Mouse (Mus musculus): Measurements from ENCODE around the gene Melk.

Melk gene

GRCm38 (mm10) chr4:44326721-44327120 lies 26.0 kb downstream of the Melk start:
- no peak for DNase-seq (ENCODE audit: low read depth, low spot score)

DNA sequence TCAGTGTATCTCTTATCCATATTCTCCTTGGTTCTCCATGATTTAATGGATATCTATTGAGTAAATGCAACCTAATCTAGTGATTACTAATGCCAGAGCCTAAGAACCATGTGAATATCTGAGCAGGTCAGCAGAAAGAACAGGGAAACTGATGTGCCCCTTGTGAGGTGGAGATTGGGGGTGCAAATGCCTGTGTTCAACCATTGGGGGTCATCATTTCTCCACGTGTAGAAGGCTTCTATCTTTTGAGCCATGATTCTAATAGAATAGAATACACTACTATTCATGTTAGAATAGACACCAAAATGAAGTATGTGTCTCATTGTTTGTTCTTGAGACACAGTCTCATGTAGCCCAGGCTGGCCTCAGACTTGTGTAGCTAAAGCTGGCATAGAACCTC lies 27.3 kb downstream of the Melk start:
- no peak for DNase-seq (ENCODE audit: low read depth, low spot score)

DNA sequence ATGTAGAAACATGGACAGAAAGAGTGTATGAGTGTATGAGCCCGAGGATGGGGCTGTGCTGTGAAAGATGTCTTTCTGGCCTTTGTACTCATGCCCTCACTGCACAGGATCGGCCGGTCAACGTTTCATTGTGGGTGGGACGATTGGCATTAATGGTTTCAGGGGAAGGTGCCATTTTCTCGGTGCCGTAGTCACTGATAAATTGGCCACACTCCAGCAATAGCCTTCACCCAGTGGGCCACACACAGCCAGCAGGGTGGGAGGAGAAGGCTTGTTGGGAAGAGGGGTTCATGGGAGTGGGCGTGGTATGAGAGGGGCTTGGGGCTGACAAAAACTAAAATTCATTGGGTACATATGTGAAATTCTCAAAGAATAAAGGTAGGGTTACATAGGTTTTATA lies 34.3 kb downstream of the Melk start:
- DNase-seq (ENCODE audit: low read depth, low spot score) = no peak

DNA sequence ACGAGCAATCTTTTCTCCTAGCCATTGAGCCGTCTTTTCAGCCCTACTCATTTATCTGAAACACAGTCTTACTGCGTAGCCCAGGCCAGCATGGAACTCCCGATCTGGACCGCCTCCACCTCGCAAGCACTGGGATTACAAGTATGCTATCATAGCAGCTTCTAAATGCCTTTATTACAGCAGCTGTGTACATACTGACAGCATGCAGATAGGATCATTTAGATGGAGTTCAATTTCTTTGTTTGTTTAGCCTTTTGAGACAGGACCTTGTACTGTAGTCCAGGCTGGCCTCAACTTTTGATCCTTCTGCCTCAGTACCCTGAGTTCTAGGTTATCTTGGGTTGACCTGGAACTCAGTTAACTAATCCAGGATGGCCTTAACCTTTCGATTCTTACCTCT lies 61.0 kb downstream of the Melk start:
- no peak for DNase-seq (ENCODE audit: low read depth, low spot score)

- no peak for DNase-seq (ENCODE audit: low read depth, low spot score)
Observed at GRCm38 (mm10) chr4:44363434-44364013, 62.8 kb downstream of the Melk start.

DNA sequence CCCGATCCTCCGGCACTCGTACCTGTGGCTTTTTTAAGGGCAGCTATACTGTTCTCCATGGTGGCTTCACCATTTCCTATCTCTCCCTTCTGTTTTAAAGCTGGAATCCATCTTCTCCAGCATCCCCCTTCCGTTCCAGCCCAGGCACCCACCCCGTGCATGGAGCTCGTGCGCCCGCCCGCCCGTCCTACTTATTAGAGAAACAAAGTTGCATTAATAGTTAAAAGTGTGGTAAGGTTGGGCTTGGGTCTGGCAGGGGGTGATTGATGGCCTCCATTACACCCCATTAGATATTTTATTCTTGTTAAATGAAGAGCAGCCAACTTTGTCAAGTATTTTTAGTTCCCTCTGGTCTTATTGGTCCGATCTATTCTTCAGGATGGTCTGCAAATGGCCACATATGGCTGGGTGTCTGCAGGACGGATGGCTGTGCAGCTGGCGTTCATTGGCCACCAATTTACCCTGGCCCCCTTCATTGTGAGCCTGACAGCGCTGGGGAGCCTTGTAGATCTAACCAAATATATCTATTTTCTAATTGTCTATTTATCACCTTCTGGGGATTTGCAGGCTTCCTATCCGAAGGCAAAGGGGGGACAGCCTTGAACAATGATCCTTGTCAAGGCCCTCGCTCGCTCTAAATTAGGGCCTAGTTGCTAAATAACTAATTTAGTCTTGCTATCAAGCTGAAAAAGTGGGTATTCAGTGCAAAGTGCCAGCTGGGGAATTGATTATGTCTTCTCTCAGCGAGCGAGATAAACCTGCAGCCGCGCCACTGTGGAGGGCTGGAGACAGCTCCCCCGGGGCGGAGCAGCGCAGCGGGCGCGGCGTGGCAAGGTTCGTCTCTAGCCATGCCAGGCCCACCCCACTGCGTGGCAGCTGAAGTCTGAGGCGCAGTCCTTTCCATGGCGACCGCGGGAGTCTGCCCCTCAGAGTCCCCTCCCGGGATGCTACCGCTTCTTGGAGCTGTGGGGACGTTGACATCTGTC lies 91.8 kb downstream of the Melk start:
- DNase-seq (ENCODE audit: low read depth, low spot score) = no peak

- peak; percentile 37 for DNase-seq (ENCODE audit: low read depth, low spot score)
Observed at GRCm38 (mm10) chr4:44402607-44403006, 101.9 kb downstream of the Melk start.

- no peak for DNase-seq (ENCODE audit: low read depth, low spot score)
Observed at GRCm38 (mm10) chr4:44404487-44404886, 103.8 kb downstream of the Melk start.

Measured in embryo, embryonic 11.5 days (tissue).